Mouse (Mus musculus) embryonic fibroblast, embryonic 13.5 days (primary cell): ENCODE measurements around the gene Lnp1.

Source experiments
- CTCF ChIP-seq: IDR thresholded peaks from 2 replicates; pipeline ENCODE4 v1.5.1; 2011; ENCODE audit warnings: mild to moderate bottlenecking, control low read depth, low read length, moderate library complexity, borderline replicate concordance; ENCODE audit not compliant: insufficient read depth
- POLR2A ChIP-seq: IDR thresholded peaks from 2 replicates; pipeline ENCODE4 v1.6.1; 2011; ENCODE audit warnings: low read depth, mild to moderate bottlenecking, control low read depth, low read length, moderate library complexity

- no peak for TF ChIP-seq CTCF
- no peak for TF ChIP-seq POLR2A
Measured at GRCm38 (mm10) chr16:56908986-56909385, 18.9 kb downstream of the Lnp1 start.
